ENCODE assay signal across 8 mouse cellular contexts in the genomic region with DNA sequence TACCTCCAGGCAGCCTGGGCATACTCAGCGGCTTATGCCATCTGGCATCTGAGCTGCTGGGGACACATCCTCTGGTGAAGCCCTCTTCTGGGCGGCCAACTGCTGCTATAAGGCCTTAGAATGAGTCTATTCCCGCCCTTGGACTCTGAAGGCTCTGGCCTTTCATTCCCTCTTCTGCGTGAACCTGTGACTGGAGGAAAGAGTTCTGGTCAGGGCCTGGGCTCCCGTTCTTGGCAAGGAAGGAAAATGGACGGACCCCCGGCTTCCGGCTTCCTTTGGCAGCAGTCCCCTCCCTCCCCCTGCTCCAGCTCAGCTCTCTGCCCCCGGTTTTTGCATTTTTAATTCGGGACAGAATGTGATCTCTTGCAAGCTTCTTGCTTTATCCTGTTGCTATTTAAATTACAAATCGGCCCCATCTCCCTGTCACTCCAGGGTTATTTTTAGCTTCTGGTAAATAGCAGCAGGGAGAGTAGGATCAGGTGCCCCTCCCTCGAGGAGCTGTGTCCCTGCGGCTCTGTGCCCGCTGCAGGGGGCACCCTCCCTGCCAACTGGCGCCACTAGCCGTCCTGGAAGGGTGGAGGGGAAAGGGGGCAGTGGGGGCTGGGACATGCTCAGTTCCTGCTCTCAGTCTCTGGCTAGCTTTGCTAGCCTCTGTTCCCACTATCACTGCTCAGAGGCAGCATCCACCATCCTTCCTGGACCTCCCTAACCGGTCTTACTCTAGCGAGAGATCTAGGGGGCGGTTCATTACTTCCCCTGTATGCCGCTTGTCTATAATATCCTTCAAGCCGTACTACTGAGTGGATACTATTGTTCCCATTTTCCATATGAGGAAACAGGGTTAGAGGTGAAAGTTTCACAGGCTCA. TPM values are rescaled to one million over a fixed set of nuclear protein-coding genes. Genes with fewer than 3 reads are reported as not detected.
DNase-seq lines count a peak whose midpoint lies in the region; ATAC-seq and TF ChIP-seq lines count a peak whose summit lies in the region.

No protein-coding gene starts in this region.

- peaks cover 8% of the 10 kb centered on the region for H3K4me1 ChIP-seq in cortical plate, adult 2 months (ENCODE audit: control insufficient read depth, insufficient read depth, low read length)
- peaks cover 44% of the 10 kb centered on the region for H3K4me1 ChIP-seq in heart, embryonic 12.5 days (replicated peaks)
- 0 out of 2 replicates have a peak, but pooled peaks cover 4% of the 10 kb centered on the region for H3K4me1 ChIP-seq in stomach, postnatal 0 days (replicated peaks; ENCODE audit: control insufficient read depth, insufficient read depth)

- H3K4me2 ChIP-seq in heart, embryonic 12.5 days = peak overlapping the region; percentile 55
- H3K4me2 ChIP-seq in stomach, postnatal 0 days (replicated peaks; ENCODE audit: low read depth) = 0 out of 2 replicates have a peak overlapping the region, but pooled peaks have one; percentile 20

- TF ChIP-seq POLR2A in cortical plate, adult 2 months (IDR thresholded peaks at IDR 0.05; ENCODE audit: extremely low read depth, insufficient read depth, low read length) = no peak

- no peak for TF ChIP-seq CTCF in cortical plate, adult 2 months (IDR thresholded peaks at IDR 0.05; ENCODE audit: extremely low read depth, insufficient read depth, low read length)
- no peak for TF ChIP-seq CTCF in stomach, postnatal 0 days (IDR thresholded peaks at IDR 0.05; ENCODE audit: low read depth)

- H3K27me3 ChIP-seq in heart, embryonic 12.5 days (replicated peaks) = peaks cover 23% of the 10 kb centered on the region
- no peaks in the 10 kb centered on the region; the same call in 1 of the 2 replicates for H3K27me3 ChIP-seq in stomach, postnatal 0 days (ENCODE audit: control insufficient read depth, insufficient read depth, low read length)

- ATAC-seq in heart, embryonic 12.5 days (ENCODE audit: insufficient number of reproducible peaks, low FRiP score) = peak; percentile 43
- no peak for ATAC-seq in stomach, postnatal 0 days (ENCODE audit: low FRiP score, low TSS enrichment)

- WGBS in heart, embryonic 12.5 days = 11% methylated on average over 21 of the region's 21 CpGs
- 23% methylated on average over 21 of the region's 21 CpGs for WGBS in stomach, postnatal 0 days

- DNase-seq in kidney, adult 18-20 months = peak; percentile 25
- no peak for DNase-seq in kidney, adult 11 months
- peak; percentile 65 for DNase-seq in kidney, postnatal 14 days
- DNase-seq in lung, postnatal 25 days (ENCODE audit: low spot score) = peak; percentile 68
- DNase-seq in stomach, postnatal 0 days (ENCODE audit: low spot score) = no peak
- no peak for DNase-seq in urinary bladder, adult 18-20 months (ENCODE audit: low spot score in 2 of 2)

- H3K9ac ChIP-seq in heart, embryonic 12.5 days = peak overlapping the region; percentile 49
- peak overlapping the region; percentile 35; the same call in 1 of the 2 replicates for H3K9ac ChIP-seq in stomach, postnatal 0 days (ENCODE audit: low read length)

- H3K36me3 ChIP-seq in heart, embryonic 12.5 days = no peaks in the 10 kb centered on the region
- no peaks in the 10 kb centered on the region for H3K36me3 ChIP-seq in stomach, postnatal 0 days (ENCODE audit: control insufficient read depth, insufficient read depth, low read length)

- H3K9me3 ChIP-seq in heart, embryonic 12.5 days (replicated peaks) = no peaks in the 10 kb centered on the region
- H3K9me3 ChIP-seq in stomach, postnatal 0 days (ENCODE audit: control insufficient read depth, low read length) = no peaks in the 10 kb centered on the region

- H3K4me3 ChIP-seq in cortical plate, adult 2 months (ENCODE audit: insufficient read depth, low read length) = no peak overlapping the region
- H3K4me3 ChIP-seq in heart, embryonic 12.5 days = no peak overlapping the region
- no peak overlapping the region for H3K4me3 ChIP-seq in stomach, postnatal 0 days (ENCODE audit: low read depth, low read length)

- H3K27ac ChIP-seq in cortical plate, adult 2 months (ENCODE audit: insufficient read depth, low read length) = peak overlapping the region; percentile 17
- H3K27ac ChIP-seq in heart, embryonic 12.5 days (ENCODE audit: poor library complexity, severe bottlenecking) = peak overlapping the region; percentile 84
- peak overlapping the region; percentile 79 for H3K27ac ChIP-seq in stomach, postnatal 0 days (replicated peaks)

- TF ChIP-seq EP300 in stomach, postnatal 0 days (optimal IDR thresholded peaks at IDR 0.05) = no peak

RNA-seq across cellular contexts. Expression of a gene that starts 4.2 kb away (rescaled TPM):
- 550 and 668 TPM in 2 replicates for polyA plus RNA-seq in cortical plate, adult 2 months (2012; rRNA removed)
- polyA plus RNA-seq in heart, embryonic 12.5 days (2016; fragmentation: Nextera tagmentation; extraction: Ambion mirVana) = 43.8 and 48.8 TPM in 2 replicates
- polyA plus RNA-seq in stomach, postnatal 0 days (2015; fragmentation: Nextera tagmentation; extraction: Ambion mirVana) = 18.6 and 23.2 TPM in 2 replicates

RNA-seq across cellular contexts. Expression of a gene that starts 26.0 kb away (rescaled TPM):
- polyA plus RNA-seq in cortical plate, adult 2 months (2012; rRNA removed) = not detected in 2 replicates
- 3.2 and 4.0 TPM in 2 replicates for polyA plus RNA-seq in heart, embryonic 12.5 days (2016; fragmentation: Nextera tagmentation; extraction: Ambion mirVana)
- 0.13 and 0.15 TPM in 2 replicates for polyA plus RNA-seq in stomach, postnatal 0 days (2015; fragmentation: Nextera tagmentation; extraction: Ambion mirVana)

RNA-seq across cellular contexts. Expression of a gene that starts 39.4 kb away (rescaled TPM):
- polyA plus RNA-seq in cortical plate, adult 2 months (2012; rRNA removed) = 38.2 and 38.5 TPM in 2 replicates
- 724 and 730 TPM in 2 replicates for polyA plus RNA-seq in heart, embryonic 12.5 days (2016; fragmentation: Nextera tagmentation; extraction: Ambion mirVana)
- polyA plus RNA-seq in stomach, postnatal 0 days (2015; fragmentation: Nextera tagmentation; extraction: Ambion mirVana) = 157 and 170 TPM in 2 replicates

RNA-seq across cellular contexts. Expression of a gene that starts 44.4 kb away (rescaled TPM):
- 32.9 and 45.0 TPM in 2 replicates for polyA plus RNA-seq in cortical plate, adult 2 months (2012; rRNA removed)
- polyA plus RNA-seq in heart, embryonic 12.5 days (2016; fragmentation: Nextera tagmentation; extraction: Ambion mirVana) = 0.15 TPM in 1 of 2 replicates, not detected in the other
- polyA plus RNA-seq in stomach, postnatal 0 days (2015; fragmentation: Nextera tagmentation; extraction: Ambion mirVana) = 0.08 and 0.16 TPM in 2 replicates

RNA-seq across cellular contexts. Expression of a gene that starts 52.8 kb away (rescaled TPM):
- 0.74 and 0.98 TPM in 2 replicates for polyA plus RNA-seq in cortical plate, adult 2 months (2012; rRNA removed)
- 6.1 and 6.7 TPM in 2 replicates for polyA plus RNA-seq in heart, embryonic 12.5 days (2016; fragmentation: Nextera tagmentation; extraction: Ambion mirVana)
- polyA plus RNA-seq in stomach, postnatal 0 days (2015; fragmentation: Nextera tagmentation; extraction: Ambion mirVana) = 13.2 and 15.6 TPM in 2 replicates

Comparison
In these comparisons a context has a peak if more than half of its experiments do, and no peak if none do; other contexts are left out.
1. DNase-seq: peak in kidney, adult 18-20 months (single experiment), kidney, postnatal 14 days (single experiment) and lung, postnatal 25 days (single experiment); none in kidney, adult 11 months (single experiment), stomach, postnatal 0 days (single experiment) and urinary bladder, adult 18-20 months (0 of 2).
2. H3K27ac ChIP-seq: peak in every context shown above with its lines; median percentile 84 in heart, embryonic 12.5 days; 79 in stomach, postnatal 0 days; 17 in cortical plate, adult 2 months.
3. RNA of a gene that starts 4.2 kb away (polyA plus RNA-seq): 550 to 668 TPM in cortical plate, adult 2 months; 43.8 to 48.8 TPM in heart, embryonic 12.5 days and 18.6 to 23.2 TPM in stomach, postnatal 0 days; every median in the first group is over 10 times any median in the second.